Mouse (Mus musculus): ENCODE results near the gene S100b.

Gene S100b

DNA sequence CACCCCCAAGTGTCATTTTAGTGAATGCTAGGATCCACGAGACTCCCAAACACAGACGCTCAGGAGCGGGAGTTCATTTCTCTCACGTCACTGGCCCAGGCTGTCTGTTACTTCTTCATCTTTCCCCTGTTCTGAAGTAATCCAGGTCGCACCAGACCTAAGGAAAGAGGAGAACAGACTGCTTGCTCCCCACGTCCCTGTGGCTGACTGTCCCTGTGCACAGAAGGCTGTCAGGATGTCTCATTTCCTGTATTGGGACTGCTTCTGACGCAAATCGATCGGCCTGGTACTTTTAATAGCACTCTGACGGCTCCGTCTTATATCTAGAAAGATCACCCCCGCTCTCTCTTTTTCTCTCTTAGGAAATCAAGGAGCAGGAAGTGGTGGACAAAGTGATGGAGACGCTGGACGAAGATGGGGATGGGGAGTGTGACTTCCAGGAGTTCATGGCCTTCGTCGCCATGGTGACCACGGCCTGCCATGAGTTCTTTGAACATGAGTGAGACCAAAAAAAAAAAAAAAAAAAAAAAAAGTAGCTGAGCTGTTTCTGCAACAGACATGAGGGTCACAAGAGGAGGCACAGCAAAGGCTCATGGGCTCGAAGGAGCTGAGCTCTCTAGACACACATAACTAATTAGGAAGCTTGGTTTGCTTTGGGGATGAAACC is 6.0 kb downstream of the S100b start:
- DNase-seq (ENCODE audit: low read depth, low spot score) = no peak

DNA sequence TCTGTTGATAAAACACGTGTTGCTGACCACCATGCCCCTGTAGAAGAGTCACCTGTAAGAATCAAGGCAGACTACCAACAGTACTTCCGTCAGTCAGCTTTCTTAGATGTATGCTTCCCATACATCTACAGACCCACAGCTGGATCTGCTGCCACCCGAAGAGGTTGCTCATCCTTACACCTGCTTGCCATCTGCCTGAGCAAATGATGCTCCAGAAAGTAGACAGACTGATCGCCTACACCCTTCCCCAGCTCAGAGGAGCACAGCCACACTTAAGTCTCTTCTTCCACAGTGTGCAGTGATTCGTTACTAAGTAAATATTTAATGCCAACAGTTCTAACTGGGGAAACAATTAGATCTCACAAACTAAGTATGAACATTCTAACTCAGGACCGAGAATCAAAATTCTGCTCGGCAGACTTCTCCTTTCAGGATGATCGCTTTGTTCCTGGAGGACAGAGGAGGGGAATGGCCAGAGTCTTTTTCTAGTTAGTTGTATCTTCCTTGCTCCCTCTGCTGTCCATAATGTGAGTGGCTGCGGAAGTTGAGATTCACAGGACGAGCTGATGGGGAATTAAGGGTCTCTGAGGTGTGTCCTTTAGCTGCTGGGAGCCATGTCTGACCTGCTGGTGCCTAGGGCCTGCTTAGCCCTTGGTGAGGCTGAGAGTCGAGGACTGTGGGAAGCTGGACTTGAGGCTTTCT is 6.9 kb downstream of the S100b start:
- DNase-seq (ENCODE audit: low read depth, low spot score) = no peak

DNA sequence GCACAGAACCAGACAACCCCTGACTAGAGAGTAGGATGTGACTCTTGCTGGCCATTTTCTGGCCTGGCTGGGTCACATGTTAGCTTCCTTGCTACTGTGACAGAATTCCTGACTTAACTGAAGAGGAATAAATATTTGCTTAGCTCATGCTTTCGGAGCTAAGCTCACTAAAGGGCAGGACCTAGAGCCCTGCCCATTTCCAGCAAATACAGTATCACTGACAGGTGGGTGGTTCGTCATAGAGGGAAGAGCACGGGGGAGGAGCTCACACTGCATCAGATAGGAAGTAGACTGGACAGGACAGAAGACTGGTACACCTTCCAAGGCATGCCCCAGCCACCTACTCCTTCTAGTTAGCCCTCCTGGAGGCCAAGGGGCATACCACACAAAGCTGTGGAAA is 7.8 kb downstream of the S100b start:
- DNase-seq (ENCODE audit: low read depth, low spot score) = no peak

DNA sequence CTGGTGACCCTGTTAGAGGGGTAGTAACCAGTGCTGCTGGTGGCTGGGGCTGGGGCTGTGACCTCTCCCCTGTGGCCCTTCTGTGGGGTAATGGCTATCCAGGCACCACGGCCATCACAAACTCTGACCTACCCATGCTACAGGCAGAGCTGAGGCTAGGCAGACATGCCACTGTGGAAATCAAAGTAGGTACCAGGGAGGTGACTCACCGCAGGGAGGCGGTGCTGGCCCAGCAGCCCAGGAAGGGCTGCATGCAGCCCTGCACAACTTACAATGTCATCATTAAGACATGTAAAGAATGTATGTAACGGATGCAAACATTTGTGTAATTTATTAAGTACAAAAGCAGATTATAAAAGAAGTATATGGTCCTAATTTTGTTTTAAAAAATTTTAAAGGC is 8.8 kb downstream of the S100b start:
- no peak for DNase-seq (ENCODE audit: low read depth, low spot score)

DNA sequence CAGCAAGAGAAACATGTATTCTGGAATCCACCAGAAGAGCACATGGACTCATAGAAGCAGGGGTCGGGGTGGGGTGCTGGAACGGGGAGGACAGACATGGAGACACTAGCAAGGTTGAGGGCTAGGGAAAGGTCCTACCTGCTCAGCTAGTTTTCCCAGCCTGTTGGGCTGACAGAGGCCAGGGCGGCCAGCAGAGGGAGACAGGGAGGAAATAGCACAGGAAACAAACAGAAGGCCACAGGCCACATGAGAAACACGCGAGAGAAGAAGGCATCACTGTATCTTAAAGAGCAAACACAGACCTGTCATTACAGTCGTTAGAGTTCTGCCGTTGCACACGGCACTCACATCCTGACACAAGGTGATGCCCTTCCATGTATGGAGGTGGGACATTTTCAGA is 17.6 kb downstream of the S100b start:
- peak; percentile 71 for DNase-seq (ENCODE audit: low read depth, low spot score)

DNA sequence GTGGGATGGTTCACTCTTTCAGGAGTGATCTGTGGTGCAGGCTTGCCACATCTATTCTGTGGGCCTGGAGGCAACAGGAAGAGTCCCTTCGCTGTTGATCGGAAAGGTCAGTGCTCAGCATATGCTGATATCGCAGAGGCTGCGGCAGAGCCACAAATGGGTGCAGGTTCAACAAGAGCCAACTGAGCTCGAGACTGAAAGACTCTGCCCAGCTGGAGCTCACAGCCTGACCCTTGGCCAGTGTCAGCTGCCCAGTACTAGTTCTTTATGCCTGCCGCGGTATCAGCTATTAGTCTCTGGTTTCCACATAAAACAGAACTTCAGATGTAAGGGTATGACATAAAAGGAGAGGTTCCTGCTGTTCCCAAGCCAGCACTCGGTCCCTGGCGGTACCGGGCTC is 21.6 kb downstream of the S100b start:
- no peak for DNase-seq (ENCODE audit: low read depth, low spot score)

DNA sequence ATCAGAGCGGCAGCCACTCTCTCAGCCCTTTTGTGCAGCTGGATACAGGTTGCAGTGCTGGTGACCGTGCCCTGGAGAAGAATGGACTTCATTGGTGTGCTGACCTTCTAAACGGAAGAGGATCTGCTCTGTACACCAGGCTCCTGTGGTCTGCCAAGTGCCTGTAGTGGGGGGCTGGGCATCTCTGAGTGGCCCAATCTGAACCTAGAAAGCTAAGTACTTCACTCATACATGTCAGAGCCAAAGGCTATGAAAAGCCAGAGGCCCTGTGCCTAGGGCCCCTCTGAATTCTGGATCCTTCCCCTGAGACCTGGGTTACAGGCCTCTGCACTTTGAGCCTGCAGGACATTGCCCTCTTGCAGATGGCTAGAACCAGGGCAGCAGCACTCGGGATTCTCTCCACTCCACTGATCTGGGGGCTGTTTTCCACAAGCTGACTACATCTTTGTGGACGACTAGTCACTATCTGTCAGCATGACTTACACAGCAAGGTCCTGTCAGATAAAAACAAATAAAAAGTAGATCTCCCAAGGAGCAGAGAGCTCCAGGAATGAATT is 25.0 kb downstream of the S100b start:
- no peak for DNase-seq (ENCODE audit: low read depth, low spot score)

DNA sequence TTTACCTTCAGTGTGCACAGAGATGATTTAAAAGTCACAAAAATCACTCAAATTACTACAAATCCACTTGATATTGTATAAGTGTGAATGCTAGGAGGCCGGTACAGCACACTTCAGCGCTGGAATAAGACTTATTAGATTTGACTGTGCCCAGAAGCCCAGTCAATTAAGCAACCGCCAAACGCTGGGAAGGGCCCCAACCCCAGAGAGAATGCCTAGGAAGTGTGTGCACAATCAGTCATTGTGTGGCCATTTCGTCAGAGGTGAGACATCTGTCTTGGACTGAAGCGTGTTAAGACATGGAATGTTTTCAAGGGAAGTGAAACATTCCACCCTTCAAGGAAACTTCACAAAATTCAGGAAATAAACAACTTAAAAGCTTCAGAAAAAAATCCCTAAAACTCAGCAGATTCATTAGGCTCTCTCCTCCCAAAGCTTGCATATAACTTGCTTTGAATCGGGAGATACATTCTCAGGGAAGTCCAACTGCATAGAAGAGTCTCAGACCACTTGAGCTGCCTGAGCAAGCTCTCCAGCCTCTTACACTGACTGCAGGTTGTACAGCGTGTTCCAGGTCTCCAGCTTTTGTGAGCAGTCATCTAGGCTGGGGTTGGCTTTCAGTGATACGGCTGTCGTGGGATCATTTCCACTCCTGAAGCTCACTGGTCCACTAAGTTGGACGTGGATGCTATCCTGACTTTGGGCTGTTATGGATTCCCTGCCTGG is 34.8 kb downstream of the S100b start:
- no peak for DNase-seq (ENCODE audit: low read depth, low spot score)

DNA sequence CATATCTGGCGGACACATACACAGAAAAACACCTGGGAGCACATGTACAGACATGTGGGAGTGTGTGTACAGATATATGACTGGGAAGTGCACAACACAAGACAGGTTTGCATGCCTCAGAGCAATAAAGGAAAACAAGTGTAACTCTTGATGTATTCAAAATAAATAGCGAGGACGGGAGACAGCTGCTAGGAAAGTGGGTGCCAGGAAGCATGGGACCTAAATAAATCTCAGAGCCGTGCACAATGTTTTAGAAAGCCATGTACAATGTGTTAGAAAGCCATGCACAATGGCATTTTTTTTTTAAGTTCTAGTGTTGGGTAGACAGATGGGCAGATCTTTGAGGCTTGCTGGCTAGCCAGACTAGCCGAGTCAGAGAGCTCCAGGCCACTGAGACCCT is 35.4 kb downstream of the S100b start:
- no peak for DNase-seq (ENCODE audit: low read depth, low spot score)

DNA sequence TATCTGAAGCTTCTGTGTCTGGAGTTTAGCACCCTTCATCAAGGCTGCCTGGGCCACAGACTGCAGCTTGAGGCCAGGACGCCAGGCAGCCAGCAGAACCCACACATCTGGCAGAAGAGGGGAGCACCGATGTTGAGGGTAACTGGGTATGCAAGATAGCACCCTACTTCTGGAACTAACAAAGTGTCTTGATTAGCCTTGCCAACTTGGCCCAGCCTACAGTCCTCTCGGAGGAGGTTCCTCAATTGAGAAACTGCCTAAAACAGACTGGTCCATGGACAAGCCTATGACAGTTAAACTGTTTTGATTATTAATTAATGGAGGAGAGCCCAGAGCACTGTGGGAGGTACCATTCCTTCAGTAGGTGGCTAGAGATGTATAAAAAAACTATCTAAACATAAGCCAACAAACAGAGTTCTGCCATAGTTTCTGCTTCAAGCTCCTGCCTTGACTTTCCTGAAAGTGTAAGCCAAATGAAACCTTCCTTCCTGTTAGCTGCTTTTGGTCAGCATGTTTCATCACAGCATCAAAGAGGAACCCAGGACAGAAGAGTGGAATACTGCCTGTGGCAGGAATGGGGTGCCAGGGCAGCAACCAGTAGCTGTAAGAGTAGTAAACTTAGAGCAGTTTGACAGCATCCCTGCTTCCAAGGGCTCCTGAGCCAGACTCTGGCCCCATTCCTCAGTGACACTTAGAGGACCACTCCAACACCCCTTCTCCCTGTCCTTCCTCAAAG is 36.5 kb downstream of the S100b start:
- no peak for DNase-seq (ENCODE audit: low read depth, low spot score)

DNA sequence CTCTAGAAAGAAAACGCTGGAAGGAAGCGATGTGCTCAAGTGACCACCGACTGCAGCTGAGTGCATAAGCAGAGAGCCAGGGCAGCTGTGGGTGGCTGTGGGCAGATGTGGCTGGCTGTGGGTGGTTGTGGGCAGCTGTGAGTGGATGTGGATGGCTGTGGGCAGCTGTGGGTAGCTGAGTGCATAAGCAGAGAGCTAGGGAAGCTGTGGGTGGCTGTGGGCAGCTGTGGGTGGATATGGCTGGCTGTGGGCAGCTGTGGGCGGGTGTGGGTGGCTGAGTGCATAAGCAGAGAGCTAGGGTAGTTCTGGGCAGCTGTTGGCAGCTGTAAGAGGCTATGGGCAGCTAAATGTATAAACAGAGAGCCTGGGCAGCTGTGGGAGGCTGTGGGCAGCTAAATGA is 39.6 kb downstream of the S100b start:
- DNase-seq (ENCODE audit: low read depth, low spot score) = no peak

DNA sequence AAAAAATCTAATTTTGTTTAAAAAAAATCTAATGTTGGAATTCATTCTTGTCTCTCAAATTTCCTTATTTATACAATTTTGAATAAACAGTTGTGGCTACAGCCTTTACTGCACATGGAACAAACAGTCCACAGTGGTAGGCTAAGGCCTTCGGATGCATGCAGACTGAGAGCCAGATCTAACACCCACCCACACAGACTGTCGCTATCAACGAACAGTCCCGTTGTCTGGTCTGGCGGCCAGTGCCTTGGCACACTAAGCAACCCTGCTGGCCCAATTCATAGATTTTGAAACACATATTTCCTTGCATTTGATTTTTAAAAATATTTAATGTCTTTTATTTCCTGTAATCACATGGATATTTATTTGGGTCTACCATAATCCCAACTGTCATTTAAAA is 46.5 kb downstream of the S100b start:
- DNase-seq (ENCODE audit: low read depth, low spot score) = no peak

DNA sequence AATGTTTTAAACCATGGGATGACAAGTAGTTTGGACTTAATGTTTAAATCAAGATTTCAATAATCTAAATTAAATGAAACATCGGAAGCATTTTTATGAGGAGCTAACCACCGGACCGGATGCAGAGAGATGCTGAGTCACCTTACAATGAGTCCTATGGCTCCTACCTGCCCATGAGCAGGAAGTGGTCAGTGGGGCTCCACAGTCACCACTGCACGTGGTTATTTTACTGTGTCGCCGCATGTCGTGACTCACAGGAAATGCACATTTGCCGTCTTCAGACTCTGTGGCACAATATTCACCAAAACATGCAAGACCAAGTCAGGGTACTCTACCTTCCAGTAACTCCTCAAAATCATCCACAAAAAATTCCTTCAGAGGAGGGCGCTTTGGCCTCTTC is 53.1 kb downstream of the S100b start:
- peak; percentile 51 for DNase-seq (ENCODE audit: low read depth, low spot score)

Data from CD4-positive, CD25-positive, alpha-beta regulatory T cell, adult 2 months (primary cell).